Mouse (Mus musculus) brain, embryonic 18.5 days (tissue): ENCODE measurements around the gene Uri1.
A peak's percentile ranks its signal among the peaks of the same experiment; 100 is the strongest.

ENCODE experiments used
- DNase-seq: peaks from one replicate; pipeline ENCODE4 v3.0.0-alpha.2; 2012; ENCODE audit warnings: low read depth, low spot score

Uri1 gene

GRCm38 (mm10) chr7:37921681-37922430 is 101.5 kb downstream of the Uri1 start:
- no peak for DNase-seq

- DNase-seq: no peak
These were observed 104.4 kb downstream of the Uri1 start for GRCm38 (mm10) chr7:37918926-37919325.

GRCm38 (mm10) chr7:37916762-37917439 is 106.5 kb downstream of the Uri1 start:
- DNase-seq: peak; percentile 28

- no peak for DNase-seq
These were observed 111.6 kb downstream of the Uri1 start for GRCm38 (mm10) chr7:37911802-37912122.

GRCm38 (mm10) chr7:37911114-37911801 is 112.1 kb downstream of the Uri1 start:
- no peak for DNase-seq

- no peak for DNase-seq
These were observed 113.2 kb downstream of the Uri1 start for GRCm38 (mm10) chr7:37910161-37910560.
